Mouse (Mus musculus): ENCODE data around the gene Pus1. TPM values are rescaled to one million over a fixed set of nuclear protein-coding genes. Genes with fewer than 3 reads are reported as not detected.
"Not testable (repeated sequence)": the region's sequence is repeated elsewhere in the genome, so short reads cannot be mapped to it uniquely, and the experiment has no call there.

Gene Pus1
- polyA plus RNA-seq, 1 experiment = 37.1 TPM

- no peaks in the 10 kb centered on the region for H3K27me3 ChIP-seq (ENCODE audit: control insufficient read depth, insufficient read depth, insufficient read length)
- H3K4me3 ChIP-seq = no peak overlapping the region
- H3ac ChIP-seq (ENCODE audit: control insufficient read depth, insufficient read length) = no peak overlapping the region
- no peak overlapping the region for H3K4me2 ChIP-seq (ENCODE audit: low read depth)
- H3K36me3 ChIP-seq (ENCODE audit: control insufficient read depth, insufficient read depth) = peaks cover 14% of the 10 kb centered on the region
- TF ChIP-seq MYOD1 (IDR thresholded peaks at IDR 0.05; ENCODE audit: control insufficient read depth in 1 of 3, insufficient read length in 2 of 3, low read depth in 2 of 3) (peak in 1 of 3 experiments; percentile 1), POLR2AphosphoS2 (IDR thresholded peaks at IDR 0.05; ENCODE audit: insufficient read length, low read depth) (no peak)
- H3K79me2 ChIP-seq (ENCODE audit: control insufficient read depth, insufficient read depth) = peaks cover 23% of the 10 kb centered on the region
Measured at GRCm38 (mm10) chr5:110778263-110778662, 2.2 kb downstream of the Pus1 start.

- TF ChIP-seq E2F4 (IDR thresholded peaks at IDR 0.05; ENCODE audit: insufficient read depth) (no peak), MYOG (IDR thresholded peaks at IDR 0.05; ENCODE audit: control insufficient read depth in 1 of 3, insufficient read depth in 1 of 3, insufficient read length in 2 of 3, low read depth in 2 of 3) (no peak), USF1 (IDR thresholded peaks at IDR 0.05; ENCODE audit: low read depth) (no peak), CEBPB (IDR thresholded peaks at IDR 0.05; ENCODE audit: insufficient read depth, poor library complexity, severe bottlenecking) (no peak)
- Histone ChIP-seq H3K27me3 (ENCODE audit: control insufficient read depth, insufficient read depth, insufficient read length) (no peaks in the 10 kb centered on the region), H3K36me3 (ENCODE audit: control insufficient read depth, insufficient read depth) (peaks cover 15% of the 10 kb centered on the region), H3K4me2 (ENCODE audit: low read depth) (no peak overlapping the region), H3K79me2 (ENCODE audit: control insufficient read depth, insufficient read depth) (peaks cover 23% of the 10 kb centered on the region), H3ac (ENCODE audit: control insufficient read depth, insufficient read length) (no peak overlapping the region), H3K4me3 (no peak overlapping the region)
Measured at GRCm38 (mm10) chr5:110776141-110776540, 4.3 kb downstream of the Pus1 start.

GRCm38 (mm10) chr5:110774511-110774910 is 5.9 kb downstream of the Pus1 start:
- H3K79me2 ChIP-seq (ENCODE audit: control insufficient read depth, insufficient read depth) = peaks cover 23% of the 10 kb centered on the region
- H3K36me3 ChIP-seq (ENCODE audit: control insufficient read depth, insufficient read depth) = peaks cover 15% of the 10 kb centered on the region
- TF ChIP-seq MAX (IDR thresholded peaks at IDR 0.05; ENCODE audit: low read depth) (no peak), POLR2AphosphoS2 (IDR thresholded peaks at IDR 0.05; ENCODE audit: insufficient read length, low read depth) (no peak), TCF12 (IDR thresholded peaks at IDR 0.05; ENCODE audit: insufficient read depth, poor library complexity, severe bottlenecking) (no peak), USF1 (IDR thresholded peaks at IDR 0.05; ENCODE audit: low read depth) (no peak), CEBPB (IDR thresholded peaks at IDR 0.05; ENCODE audit: insufficient read depth, poor library complexity, severe bottlenecking) (no peak), TCF3 (IDR thresholded peaks at IDR 0.05; ENCODE audit: insufficient read length, low read depth) (no peak), E2F4 (IDR thresholded peaks at IDR 0.05; ENCODE audit: insufficient read depth) (no peak), REST (IDR thresholded peaks at IDR 0.05; ENCODE audit: insufficient read depth, insufficient read length) (no peak), MYOD1 (IDR thresholded peaks at IDR 0.05; ENCODE audit: control insufficient read depth in 1 of 3, insufficient read length in 2 of 3, low read depth in 2 of 3) (no peak), POLR2A (IDR thresholded peaks at IDR 0.05; ENCODE audit: insufficient read length, low read depth) (no peak), SRF (IDR thresholded peaks at IDR 0.05; ENCODE audit: control insufficient read depth, insufficient read length, low read depth) (no peak), MYOG (IDR thresholded peaks at IDR 0.05; ENCODE audit: control insufficient read depth in 1 of 3, insufficient read depth in 1 of 3, insufficient read length in 2 of 3, low read depth in 2 of 3) (no peak)

GRCm38 (mm10) chr5:110772945-110773344 is 7.5 kb downstream of the Pus1 start:
- peaks cover 15% of the 10 kb centered on the region for H3K36me3 ChIP-seq (ENCODE audit: control insufficient read depth, insufficient read depth)
- H3K4me3 ChIP-seq; H3K27me3 ChIP-seq (ENCODE audit: control insufficient read depth, insufficient read depth, insufficient read length); H3ac ChIP-seq (ENCODE audit: control insufficient read depth, insufficient read length); H3K4me2 ChIP-seq (ENCODE audit: low read depth): not testable (repeated sequence)
- peaks cover 23% of the 10 kb centered on the region for H3K79me2 ChIP-seq (ENCODE audit: control insufficient read depth, insufficient read depth)

More at GRCm38 (mm10) chr5:110774511-110774910, 5.9 kb downstream of the Pus1 start:
- no peaks in the 10 kb centered on the region for H3K27me3 ChIP-seq (ENCODE audit: control insufficient read depth, insufficient read depth, insufficient read length)
- H3ac ChIP-seq (ENCODE audit: control insufficient read depth, insufficient read length) = no peak overlapping the region
- no peak overlapping the region for H3K4me3 ChIP-seq
- no peak overlapping the region for H3K4me2 ChIP-seq (ENCODE audit: low read depth)

- H3K79me2 ChIP-seq (ENCODE audit: control insufficient read depth, insufficient read depth) = peaks cover 44% of the 10 kb centered on the region
- peak within 1 kb of the TSS; percentile 94 for H3K4me2 ChIP-seq (ENCODE audit: low read depth)
- no peaks in the 10 kb centered on the region for H3K27me3 ChIP-seq (ENCODE audit: control insufficient read depth, insufficient read depth, insufficient read length)
- H3K36me3 ChIP-seq (ENCODE audit: control insufficient read depth, insufficient read depth) = peaks cover 7% of the 10 kb centered on the region
- H3K4me3 ChIP-seq = peak within 1 kb of the TSS; percentile 69
- H3ac ChIP-seq (ENCODE audit: control insufficient read depth, insufficient read length) = peak within 1 kb of the TSS; percentile 100
- TF ChIP-seq REST (IDR thresholded peaks at IDR 0.05; ENCODE audit: insufficient read depth, insufficient read length) (no peak), SRF (IDR thresholded peaks at IDR 0.05; ENCODE audit: control insufficient read depth, insufficient read length, low read depth) (peak; percentile 36), MYOD1 (IDR thresholded peaks at IDR 0.05; ENCODE audit: control insufficient read depth in 1 of 3, insufficient read length in 2 of 3, low read depth in 2 of 3) (peak in 2 of 3 experiments; percentile 1 to 63), E2F4 (IDR thresholded peaks at IDR 0.05; ENCODE audit: insufficient read depth) (no peak), USF1 (IDR thresholded peaks at IDR 0.05; ENCODE audit: low read depth) (no peak), POLR2A (IDR thresholded peaks at IDR 0.05; ENCODE audit: insufficient read length, low read depth) (peak; percentile 84), POLR2AphosphoS2 (IDR thresholded peaks at IDR 0.05; ENCODE audit: insufficient read length, low read depth) (peak; percentile 78), TCF3 (IDR thresholded peaks at IDR 0.05; ENCODE audit: insufficient read length, low read depth) (no peak), TCF12 (IDR thresholded peaks at IDR 0.05; ENCODE audit: insufficient read depth, poor library complexity, severe bottlenecking) (no peak), MAX (IDR thresholded peaks at IDR 0.05; ENCODE audit: low read depth) (no peak), MYOG (IDR thresholded peaks at IDR 0.05; ENCODE audit: control insufficient read depth in 1 of 3, insufficient read depth in 1 of 3, insufficient read length in 2 of 3, low read depth in 2 of 3) (peak in 2 of 3 experiments; percentile 30 to 60), CEBPB (IDR thresholded peaks at IDR 0.05; ENCODE audit: insufficient read depth, poor library complexity, severe bottlenecking) (0 out of 2 replicates have a peak, but pooled peaks have one; percentile 38)
Measured at GRCm38 (mm10) chr5:110770448-110771158, 9.9 kb downstream of the Pus1 start, which contains the start of gene Ep400. TSS of gene Ep400 (minus strand) at chr5:110770717.

Measured in myocyte (in vitro differentiated cells).